Mouse (Mus musculus) left cerebral cortex, postnatal 14 days (tissue): ENCODE data around the gene A4galt. TPM values are rescaled to one million over a fixed set of nuclear protein-coding genes. Genes with fewer than 3 reads are reported as not detected.

Source experiments
- DNase-seq, 2 experiments: peaks; one replicate each; pipeline ENCODE4 v3.0.0; 2021 to 2022; ENCODE audit warnings: low spot score in 2 of 2, mixed read lengths in 1 of 2
- intact Hi-C: fragments of 180-260 bp; cut with DNase I; formaldehyde crosslinking; loops from one replicate; pipeline ENCODE4 v1.15.1; 2025
- total RNA-seq, 2 experiments: library from RNA; stranded (reverse); gene quantifications; 2 replicates each; pipeline ENCODE4 v1.2.3; 2021

The A4galt gene
- total RNA-seq, 2 experiments from 2014 or later: 2.4 to 3.5 TPM

GRCm38 (mm10) chr15:83193413-83193812 is 58.2 kb downstream of the A4galt start:
- intact Hi-C loops: no loop called here
- no peak for DNase-seq

GRCm38 (mm10) chr15:83182351-83182750 is 69.2 kb downstream of the A4galt start:
- DNase-seq: no peak
- intact Hi-C loops: no loop called here

GRCm38 (mm10) chr15:83181800-83182330 is 69.7 kb downstream of the A4galt start:
- no peak for DNase-seq
- intact Hi-C loops: no loop called here

DNA sequence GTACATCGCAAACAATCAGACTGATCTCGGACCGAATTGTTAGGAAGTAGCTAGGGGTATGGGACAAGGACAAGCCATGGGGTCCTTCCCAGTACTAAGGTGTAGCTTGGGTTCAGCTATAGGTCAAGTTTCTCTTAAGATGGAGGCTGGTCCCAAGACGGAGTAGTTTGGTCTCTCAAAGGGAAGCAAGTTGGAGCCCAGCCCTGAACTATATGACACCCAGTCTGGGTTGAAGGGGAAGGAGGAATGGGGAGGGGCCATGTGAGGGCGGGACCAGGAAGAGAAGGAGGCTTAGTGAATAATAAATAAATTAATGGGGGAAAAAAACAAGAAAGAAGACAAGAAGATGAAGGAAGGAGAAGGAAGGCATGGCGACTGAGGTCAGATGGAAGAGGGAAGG is 71.6 kb downstream of the A4galt start:
- intact Hi-C loops: no loop called here
- no peak for DNase-seq

Other genes starting within 250 kb of the A4galt start
- 1 to 10 TPM; 2.2 to 2.9 TPM for gene Nfam1, start 218.5 kb downstream of the A4galt start, total RNA-seq
- gene Serhl, start 162.3 kb downstream of the A4galt start, total RNA-seq: 1 to 10 TPM; 8.9 to 9.9 TPM
- 100 to 1,000 TPM; 131 to 151 TPM for gene Rrp7a, start 129.0 kb downstream of the A4galt start, total RNA-seq
- 10 to 100 TPM; 84.2 to 88.4 TPM for gene Poldip3, start 102.4 kb downstream of the A4galt start, total RNA-seq
- 10 to 100 TPM; 67.9 to 69.6 TPM for gene Cyb5r3, start 79.2 kb downstream of the A4galt start, total RNA-seq
- 10 to 100 TPM; 19.9 to 21.3 TPM for gene Arfgap3, start 98.5 kb upstream of the A4galt start, total RNA-seq
- 10 to 100 TPM; 75.8 to 77.4 TPM for gene Pacsin2, start 212.8 kb upstream of the A4galt start, total RNA-seq